Mouse (Mus musculus): ENCODE results near the gene Txnrd1. TPM values are rescaled to one million over a fixed set of nuclear protein-coding genes. Genes with fewer than 3 reads are reported as not detected.

Gene Txnrd1
- polyA plus RNA-seq, 1 experiment from 2014 or later: 79.4 TPM

DNA sequence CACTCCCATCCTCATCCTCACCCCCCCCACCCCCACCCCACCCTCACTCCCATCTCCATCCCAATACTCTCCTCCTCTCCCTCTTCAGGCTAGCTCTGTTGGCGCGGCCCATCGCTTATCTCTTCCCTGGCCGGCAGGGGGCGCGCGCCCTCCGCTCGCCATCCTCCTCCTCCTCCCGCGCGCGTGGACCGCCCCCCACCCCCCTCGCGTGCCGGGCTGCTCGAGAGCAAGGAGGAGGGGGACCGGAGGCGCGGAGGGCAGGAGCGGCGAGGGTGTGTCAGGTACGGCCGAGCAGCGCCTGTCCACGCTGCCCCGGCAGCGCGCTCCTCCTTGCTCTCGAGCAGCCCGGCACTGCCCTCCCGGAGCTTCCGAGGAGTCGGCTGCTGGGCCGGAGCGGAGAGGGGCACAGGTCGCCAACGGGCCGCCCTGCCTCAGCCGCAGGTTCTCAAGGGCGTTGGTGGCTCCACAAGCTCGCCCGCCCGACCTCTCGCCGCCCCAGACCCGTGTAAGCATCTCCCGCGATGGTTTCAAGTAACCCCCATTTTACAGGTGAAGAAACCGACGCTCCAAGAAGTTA lies 21.8 kb upstream of the Txnrd1 start:
- ATAC-seq (ENCODE audit: insufficient read depth, low FRiP score): peak; percentile 87
- Histone ChIP-seq H3K4me2 (ENCODE audit: low read depth, low read length) (peak overlapping the region; percentile 82), H3K27ac (ENCODE audit: low read length) (no peak overlapping the region), H3K4me3 (replicated peaks; ENCODE audit: low read length) (peak overlapping the region; percentile 52), H3K27me3 (ENCODE audit: control insufficient read depth, insufficient read depth, low read length) (no peaks in the 10 kb centered on the region), H3K4me1 (ENCODE audit: control insufficient read depth, insufficient read depth, low read length) (0 out of 2 replicates have a peak, but pooled peaks cover 2% of the 10 kb centered on the region), H3K9me3 (replicated peaks; ENCODE audit: control insufficient read depth, low read length) (no peaks in the 10 kb centered on the region), H3K36me3 (ENCODE audit: control insufficient read depth, insufficient read depth, low read length) (no peaks in the 10 kb centered on the region), H3K9ac (ENCODE audit: low read length) (peak overlapping the region; percentile 74)
- 8% methylated on average over 38 of the region's 52 CpGs for WGBS

DNA sequence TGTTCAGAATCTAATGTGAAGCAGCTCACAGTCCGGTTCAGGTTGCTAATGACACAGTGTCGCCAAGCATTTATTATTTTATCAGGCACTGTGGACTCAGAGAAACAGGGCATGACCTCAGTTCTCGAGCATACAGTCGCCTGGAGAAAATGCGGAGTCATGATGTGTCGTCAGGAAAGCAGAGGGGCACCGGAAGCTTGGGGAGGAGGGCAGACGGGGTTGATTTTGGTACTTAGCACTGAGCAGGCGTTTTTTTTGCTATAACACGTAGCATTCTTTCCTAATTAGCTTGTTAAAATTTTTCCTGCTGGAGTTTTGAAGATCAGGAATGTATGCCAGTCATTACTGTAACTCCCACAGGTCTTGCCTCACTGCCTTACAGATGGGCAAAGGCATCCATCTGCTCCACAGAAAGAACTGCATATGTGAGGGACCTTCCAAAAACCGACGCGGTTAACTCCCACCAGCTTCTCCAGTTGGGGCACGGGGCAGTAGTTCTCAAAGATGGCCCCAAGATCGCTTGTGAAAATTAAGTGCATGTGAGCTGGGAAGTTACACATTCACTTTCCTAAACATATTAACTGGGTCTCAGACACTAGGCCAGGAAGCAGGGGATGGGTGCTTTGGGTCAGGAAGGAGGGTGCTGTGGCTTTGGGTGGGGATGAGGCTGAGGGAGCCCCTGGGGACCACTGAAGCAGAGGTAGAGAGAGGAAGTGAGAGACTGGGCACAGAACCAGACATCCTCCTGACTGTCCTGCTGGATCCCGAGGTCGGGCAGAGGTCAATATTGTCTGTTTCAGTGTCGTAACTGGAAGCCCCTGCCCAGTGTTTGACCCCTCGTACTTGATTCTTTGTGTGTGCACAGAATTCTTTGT lies 19.4 kb upstream of the Txnrd1 start:
- H3K9ac ChIP-seq (ENCODE audit: low read length): no peak overlapping the region
- no peaks in the 10 kb centered on the region for H3K36me3 ChIP-seq (ENCODE audit: control insufficient read depth, insufficient read depth, low read length)
- H3K27me3 ChIP-seq (ENCODE audit: control insufficient read depth, insufficient read depth, low read length): no peaks in the 10 kb centered on the region
- 0 out of 2 replicates have a peak, but pooled peaks cover 2% of the 10 kb centered on the region for H3K4me1 ChIP-seq (ENCODE audit: control insufficient read depth, insufficient read depth, low read length)
- H3K4me2 ChIP-seq (ENCODE audit: low read depth, low read length): no peak overlapping the region
- no peak overlapping the region for H3K4me3 ChIP-seq (replicated peaks; ENCODE audit: low read length)
- H3K9me3 ChIP-seq (replicated peaks; ENCODE audit: control insufficient read depth, low read length): no peaks in the 10 kb centered on the region
- no peak overlapping the region for H3K27ac ChIP-seq (ENCODE audit: low read length)
- ATAC-seq (ENCODE audit: insufficient read depth, low FRiP score): no peak
- WGBS: 29% methylated on average over 19 of the region's 19 CpGs

DNA sequence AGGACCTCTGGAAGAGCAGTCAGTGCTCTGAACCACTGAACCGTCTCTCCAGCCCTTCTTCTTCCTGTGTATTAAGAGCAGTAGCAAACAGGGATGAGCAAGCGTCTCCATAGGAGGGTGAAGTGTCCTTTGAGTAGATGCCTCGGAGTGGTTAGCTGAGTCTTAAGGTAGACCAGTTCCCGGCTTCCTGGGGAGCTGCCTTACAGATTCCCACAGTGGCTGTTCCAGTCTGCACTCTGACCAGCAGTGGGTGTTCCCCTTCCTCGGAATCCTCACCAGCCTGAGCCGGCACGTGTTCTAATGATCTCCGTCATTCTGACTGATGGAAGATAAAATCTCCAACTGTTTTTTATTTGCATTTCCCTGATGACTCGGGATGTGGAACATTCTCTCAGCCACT lies 17.3 kb upstream of the Txnrd1 start:
- H3K4me3 ChIP-seq (replicated peaks; ENCODE audit: low read length): no peak overlapping the region
- no peak overlapping the region for H3K27ac ChIP-seq (ENCODE audit: low read length)
- H3K27me3 ChIP-seq (ENCODE audit: control insufficient read depth, insufficient read depth, low read length): no peaks in the 10 kb centered on the region
- no peak overlapping the region for H3K4me2 ChIP-seq (ENCODE audit: low read depth, low read length)
- H3K4me1 ChIP-seq (ENCODE audit: control insufficient read depth, insufficient read depth, low read length): 0 out of 2 replicates have a peak, but pooled peaks cover 2% of the 10 kb centered on the region
- no peaks in the 10 kb centered on the region for H3K9me3 ChIP-seq (replicated peaks; ENCODE audit: control insufficient read depth, low read length)
- no peak overlapping the region for H3K9ac ChIP-seq (ENCODE audit: low read length)
- H3K36me3 ChIP-seq (ENCODE audit: control insufficient read depth, insufficient read depth, low read length): no peaks in the 10 kb centered on the region
- WGBS: 76% methylated on average over 9 of the region's 9 CpGs
- no peak for ATAC-seq (ENCODE audit: insufficient read depth, low FRiP score)

- H3K4me3 ChIP-seq (replicated peaks; ENCODE audit: low read length): no peak overlapping the region
- H3K27ac ChIP-seq (ENCODE audit: low read length): no peak overlapping the region
- WGBS: 93% methylated on average over 3 of the region's 3 CpGs
- no peak overlapping the region for H3K4me2 ChIP-seq (ENCODE audit: low read depth, low read length)
- H3K9me3 ChIP-seq (replicated peaks; ENCODE audit: control insufficient read depth, low read length): no peaks in the 10 kb centered on the region
- H3K27me3 ChIP-seq (ENCODE audit: control insufficient read depth, insufficient read depth, low read length): no peaks in the 10 kb centered on the region
- no peak overlapping the region for H3K9ac ChIP-seq (ENCODE audit: low read length)
- H3K36me3 ChIP-seq (ENCODE audit: control insufficient read depth, insufficient read depth, low read length): no peaks in the 10 kb centered on the region
- no peak for ATAC-seq (ENCODE audit: insufficient read depth, low FRiP score)
- no peaks in the 10 kb centered on the region for H3K4me1 ChIP-seq (ENCODE audit: control insufficient read depth, insufficient read depth, low read length)
These were observed 16.2 kb upstream of the Txnrd1 start for GRCm38 (mm10) chr10:82817514-82817913.

GRCm38 (mm10) chr10:82817936-82818335 lies 15.8 kb upstream of the Txnrd1 start:
- no peaks in the 10 kb centered on the region for H3K36me3 ChIP-seq (ENCODE audit: control insufficient read depth, insufficient read depth, low read length)
- no peak for ATAC-seq (ENCODE audit: insufficient read depth, low FRiP score)
- no peaks in the 10 kb centered on the region for H3K4me1 ChIP-seq (ENCODE audit: control insufficient read depth, insufficient read depth, low read length)
- H3K4me3 ChIP-seq (replicated peaks; ENCODE audit: low read length): no peak overlapping the region
- H3K9me3 ChIP-seq (replicated peaks; ENCODE audit: control insufficient read depth, low read length): no peaks in the 10 kb centered on the region
- H3K4me2 ChIP-seq (ENCODE audit: low read depth, low read length): no peak overlapping the region
- no peak overlapping the region for H3K27ac ChIP-seq (ENCODE audit: low read length)
- no peak overlapping the region for H3K9ac ChIP-seq (ENCODE audit: low read length)
- WGBS: 63% methylated on average over 9 of the region's 9 CpGs
- H3K27me3 ChIP-seq (ENCODE audit: control insufficient read depth, insufficient read depth, low read length): no peaks in the 10 kb centered on the region

GRCm38 (mm10) chr10:82818661-82819060 lies 15.1 kb upstream of the Txnrd1 start:
- H3K4me1 ChIP-seq (ENCODE audit: control insufficient read depth, insufficient read depth, low read length): no peaks in the 10 kb centered on the region
- H3K9ac ChIP-seq (ENCODE audit: low read length): no peak overlapping the region
- no peak overlapping the region for H3K4me3 ChIP-seq (replicated peaks; ENCODE audit: low read length)
- no peak overlapping the region for H3K4me2 ChIP-seq (ENCODE audit: low read depth, low read length)
- H3K9me3 ChIP-seq (replicated peaks; ENCODE audit: control insufficient read depth, low read length): no peaks in the 10 kb centered on the region
- 80% methylated on average over 6 of the region's 6 CpGs for WGBS
- no peak overlapping the region for H3K27ac ChIP-seq (ENCODE audit: low read length)
- no peaks in the 10 kb centered on the region for H3K27me3 ChIP-seq (ENCODE audit: control insufficient read depth, insufficient read depth, low read length)
- no peaks in the 10 kb centered on the region for H3K36me3 ChIP-seq (ENCODE audit: control insufficient read depth, insufficient read depth, low read length)
- ATAC-seq (ENCODE audit: insufficient read depth, low FRiP score): no peak

DNA sequence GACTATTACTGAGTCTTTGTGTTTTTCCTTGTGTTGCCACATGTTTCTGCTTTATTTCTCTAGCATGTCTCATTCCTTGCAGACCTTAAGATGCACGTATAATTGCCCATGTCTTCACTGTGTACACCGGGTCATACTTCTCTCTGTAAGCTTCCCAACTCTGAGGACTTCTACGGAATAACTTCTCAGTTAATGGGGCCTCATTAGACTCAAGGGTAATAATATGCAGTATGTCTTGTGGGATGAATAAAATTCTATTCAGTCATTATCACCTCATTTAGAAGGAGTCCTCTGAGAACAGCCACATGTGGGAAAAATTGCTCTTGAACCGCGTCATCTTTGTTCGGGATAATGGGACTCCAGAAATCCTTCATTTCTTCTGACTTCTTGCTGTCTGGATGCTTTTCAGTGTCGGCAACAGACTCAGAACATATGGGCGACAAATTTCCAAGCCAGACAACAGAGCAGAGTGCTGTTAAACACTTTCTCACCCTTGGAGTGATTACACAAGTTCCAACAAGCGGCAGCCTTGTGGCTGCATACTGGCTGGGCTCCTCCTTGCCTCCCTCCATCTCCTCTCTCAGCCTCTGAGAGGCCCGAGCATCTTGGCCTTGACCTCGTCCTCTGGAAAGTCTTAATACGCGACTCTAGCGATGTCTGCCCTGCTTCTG lies 10.5 kb upstream of the Txnrd1 start:
- H3K27ac ChIP-seq (ENCODE audit: low read length): no peak overlapping the region
- no peaks in the 10 kb centered on the region for H3K4me1 ChIP-seq (ENCODE audit: control insufficient read depth, insufficient read depth, low read length)
- ATAC-seq (ENCODE audit: insufficient read depth, low FRiP score): no peak
- H3K27me3 ChIP-seq (ENCODE audit: control insufficient read depth, insufficient read depth, low read length): no peaks in the 10 kb centered on the region
- no peak overlapping the region for H3K4me3 ChIP-seq (replicated peaks; ENCODE audit: low read length)
- no peak overlapping the region for H3K9ac ChIP-seq (ENCODE audit: low read length)
- no peaks in the 10 kb centered on the region for H3K36me3 ChIP-seq (ENCODE audit: control insufficient read depth, insufficient read depth, low read length)
- H3K4me2 ChIP-seq (ENCODE audit: low read depth, low read length): no peak overlapping the region
- H3K9me3 ChIP-seq (replicated peaks; ENCODE audit: control insufficient read depth, low read length): no peaks in the 10 kb centered on the region
- WGBS: 66% methylated on average over 14 of the region's 14 CpGs

DNA sequence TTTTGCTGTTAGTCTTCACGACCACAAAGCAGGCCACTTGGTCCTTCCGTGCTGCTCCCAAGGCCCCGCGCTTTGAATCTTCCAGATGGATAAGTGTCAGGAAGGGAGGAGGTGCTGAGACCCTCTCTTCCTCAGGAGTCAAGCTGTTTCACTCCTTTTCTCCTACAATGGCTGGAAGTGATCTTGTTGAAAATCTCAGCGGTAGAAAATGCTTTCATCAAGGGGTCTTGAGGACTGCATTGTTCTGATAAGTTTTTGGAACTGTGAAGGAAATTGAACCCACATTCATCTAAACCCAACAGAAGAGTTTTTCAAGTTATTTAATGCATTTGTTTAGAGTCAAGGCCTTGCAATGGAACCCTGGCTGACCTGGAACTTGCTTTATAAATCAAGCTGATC lies 10.0 kb upstream of the Txnrd1 start:
- 72% methylated on average over 5 of the region's 5 CpGs for WGBS
- H3K9ac ChIP-seq (ENCODE audit: low read length): no peak overlapping the region
- no peaks in the 10 kb centered on the region for H3K9me3 ChIP-seq (replicated peaks; ENCODE audit: control insufficient read depth, low read length)
- no peak for ATAC-seq (ENCODE audit: insufficient read depth, low FRiP score)
- H3K27ac ChIP-seq (ENCODE audit: low read length): no peak overlapping the region
- H3K4me3 ChIP-seq (replicated peaks; ENCODE audit: low read length): no peak overlapping the region
- H3K27me3 ChIP-seq (ENCODE audit: control insufficient read depth, insufficient read depth, low read length): no peaks in the 10 kb centered on the region
- H3K36me3 ChIP-seq (ENCODE audit: control insufficient read depth, insufficient read depth, low read length): no peaks in the 10 kb centered on the region
- H3K4me1 ChIP-seq (ENCODE audit: control insufficient read depth, insufficient read depth, low read length): no peaks in the 10 kb centered on the region
- H3K4me2 ChIP-seq (ENCODE audit: low read depth, low read length): no peak overlapping the region

DNA sequence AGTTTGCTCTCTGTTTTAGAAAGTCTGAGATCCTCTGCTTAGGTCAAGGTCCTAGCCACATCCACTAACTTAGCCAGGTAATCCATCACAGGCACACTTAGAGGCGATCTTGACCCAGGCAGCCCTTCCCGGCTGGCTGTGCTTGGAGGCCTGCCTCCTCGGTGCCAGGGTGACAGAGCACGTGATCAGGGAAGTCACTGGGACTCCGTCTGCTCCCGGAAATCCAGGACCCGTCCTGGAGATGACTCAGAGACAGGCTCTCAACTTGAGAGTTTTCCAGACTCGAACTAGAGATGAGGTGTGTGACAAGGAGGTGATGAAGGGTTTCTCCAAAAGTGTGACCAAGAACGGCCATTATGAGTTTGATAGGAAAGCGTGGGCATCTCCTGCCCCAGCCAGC lies 9.2 kb upstream of the Txnrd1 start:
- WGBS: 59% methylated on average over 10 of the region's 10 CpGs
- no peak overlapping the region for H3K27ac ChIP-seq (ENCODE audit: low read length)
- no peak overlapping the region for H3K4me2 ChIP-seq (ENCODE audit: low read depth, low read length)
- no peaks in the 10 kb centered on the region for H3K9me3 ChIP-seq (replicated peaks; ENCODE audit: control insufficient read depth, low read length)
- no peaks in the 10 kb centered on the region for H3K27me3 ChIP-seq (ENCODE audit: control insufficient read depth, insufficient read depth, low read length)
- H3K36me3 ChIP-seq (ENCODE audit: control insufficient read depth, insufficient read depth, low read length): no peaks in the 10 kb centered on the region
- H3K4me1 ChIP-seq (ENCODE audit: control insufficient read depth, insufficient read depth, low read length): no peaks in the 10 kb centered on the region
- no peak overlapping the region for H3K4me3 ChIP-seq (replicated peaks; ENCODE audit: low read length)
- no peak overlapping the region for H3K9ac ChIP-seq (ENCODE audit: low read length)
- ATAC-seq (ENCODE audit: insufficient read depth, low FRiP score): peak; percentile 44; the same call in 1 of the 2 replicates

Data from stomach, embryonic 16.5 days (tissue).